Mouse (Mus musculus): ENCODE data around the gene Ift20.

DNA sequence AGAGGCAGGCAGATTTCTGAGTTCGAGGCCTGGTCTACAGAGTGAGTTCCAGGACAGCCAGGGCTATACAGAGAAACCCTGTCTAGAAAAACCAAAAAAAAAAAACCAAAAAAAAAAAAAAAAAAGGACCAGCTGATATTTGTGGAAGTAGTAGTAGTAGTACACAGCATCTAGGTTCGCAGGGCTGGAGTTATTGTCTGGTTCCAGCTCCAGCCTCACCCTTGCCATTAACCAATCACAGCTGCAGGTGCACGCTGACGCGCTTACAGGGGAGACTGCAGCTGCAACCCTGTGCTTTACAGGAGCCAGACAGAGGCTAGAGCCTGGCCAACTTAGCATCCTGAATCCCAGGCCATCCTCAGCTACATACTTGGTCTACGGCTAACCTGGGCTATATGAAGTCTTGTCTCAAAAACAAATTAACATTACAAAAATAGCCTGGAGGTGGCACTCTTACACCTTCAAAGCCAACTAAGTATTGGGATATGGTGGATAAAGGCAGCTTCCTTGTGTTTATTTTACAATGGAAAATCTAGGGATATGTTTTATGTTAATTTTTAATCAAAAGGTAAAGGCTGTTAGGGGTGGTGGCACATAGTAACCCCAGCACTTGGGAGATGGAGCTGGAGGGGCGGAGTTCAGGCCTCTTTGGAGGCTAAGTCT is 8.4 kb downstream of the Ift20 start:
- no peak for TF ChIP-seq CTCF (conservative IDR thresholded peaks at IDR 0.05; ENCODE audit: insufficient read depth, insufficient read length, low read depth, low read length)
- no peak for TF ChIP-seq POLR2A (IDR thresholded peaks at IDR 0.05; ENCODE audit: low read depth, low read length)
